Mouse (Mus musculus): ENCODE data around the gene Pbx2.
"Not testable (repeated sequence)": the region's sequence is repeated elsewhere in the genome, so short reads cannot be mapped to it uniquely, and the experiment has no call there.

Gene Pbx2

DNA sequence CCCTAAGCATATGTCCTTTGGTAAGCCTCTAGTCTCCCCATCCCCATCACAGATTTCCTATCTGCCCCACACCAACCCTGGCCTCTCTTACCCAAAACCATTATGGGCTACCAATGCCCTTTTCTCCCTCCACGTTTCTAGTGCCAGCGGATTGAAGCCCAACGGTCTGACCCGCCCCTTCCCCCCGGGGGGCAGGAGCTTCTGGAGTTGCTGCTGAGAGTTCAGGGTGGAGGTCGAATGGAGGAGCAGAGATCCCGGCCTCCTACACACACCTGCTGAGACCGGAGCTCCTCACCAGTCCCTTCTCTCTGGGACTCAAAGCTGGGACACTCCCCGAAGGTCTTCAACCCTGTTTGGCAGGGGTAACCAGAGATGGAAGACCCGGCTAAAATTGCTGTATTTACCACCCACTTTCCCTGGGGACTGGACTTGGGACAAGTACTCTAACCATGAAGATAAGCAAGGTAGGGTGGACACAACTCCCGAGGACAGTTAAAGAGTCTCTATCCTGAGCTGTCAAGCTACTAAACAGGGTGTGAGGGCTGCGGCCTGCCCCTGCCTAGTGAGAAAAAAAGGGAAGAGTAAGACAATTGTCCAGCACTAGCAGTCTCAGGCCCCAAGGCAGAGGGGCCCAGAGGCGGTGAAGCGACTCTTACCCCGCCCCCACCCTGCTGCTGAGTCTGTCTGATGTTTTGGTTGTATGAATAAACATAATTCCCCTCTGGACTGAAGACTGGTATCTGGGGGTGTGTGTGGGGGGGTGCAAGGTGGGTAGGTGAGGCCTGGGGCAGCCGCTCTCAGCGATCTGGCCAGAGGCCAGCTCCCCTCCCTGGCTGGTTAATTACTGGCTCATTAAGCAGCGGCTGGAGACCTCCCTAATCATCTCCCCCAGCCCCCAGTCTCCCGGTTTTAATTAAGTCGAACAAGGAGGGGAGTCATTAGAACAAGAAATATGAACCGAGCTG lies at the start of gene Pbx2:
Gene Pbx2 (plus strand): TSS at position 238 of the 965 bp plus-strand sequence.
- DNase-seq: peak; percentile 59

DNA sequence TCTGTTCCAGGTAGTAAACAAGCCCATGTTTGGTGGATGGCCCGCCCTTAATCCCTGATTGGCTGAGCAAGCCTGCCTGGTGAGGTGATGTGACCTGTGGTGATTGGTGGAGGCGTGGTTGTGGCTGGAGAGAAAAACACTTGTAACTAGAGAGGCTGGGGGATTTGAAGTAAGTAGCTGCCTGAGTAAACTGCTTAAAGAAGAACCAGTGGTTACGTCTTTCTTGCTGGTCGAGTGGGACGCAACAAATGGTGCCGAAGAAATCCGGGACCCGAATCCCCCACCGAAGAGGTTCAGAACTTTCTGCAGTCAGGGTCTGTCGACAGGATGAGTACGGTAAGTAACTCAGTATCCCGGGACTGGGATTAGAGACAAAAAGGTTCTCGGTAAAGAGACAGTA lies 47.5 kb upstream of the Pbx2 start:
- DNase-seq: not testable (repeated sequence)

DNA sequence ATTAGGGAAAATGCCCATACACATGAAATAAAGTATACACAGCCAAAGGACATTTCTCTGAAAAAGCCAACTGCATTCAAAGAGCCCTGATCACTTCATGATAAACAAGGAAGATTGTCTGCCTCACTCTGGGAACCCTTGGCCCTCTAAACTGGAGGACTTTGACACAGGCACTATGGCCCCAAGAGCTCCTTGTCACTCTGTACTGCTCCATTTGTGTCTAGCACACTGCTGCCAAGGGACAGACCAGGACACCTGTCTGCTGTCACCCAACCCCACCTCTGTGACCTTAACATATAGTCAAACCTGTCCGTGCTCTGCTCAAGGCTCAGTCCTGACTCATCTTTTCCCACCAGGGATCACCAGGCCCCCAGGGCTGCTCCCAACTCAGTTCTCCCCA lies 44.3 kb upstream of the Pbx2 start:
- no peak for DNase-seq

- no peak for DNase-seq
These were observed 43.5 kb upstream of the Pbx2 start for GRCm38 (mm10) chr17:34547601-34548000.

- no peak for DNase-seq
These were observed 41.9 kb upstream of the Pbx2 start for GRCm38 (mm10) chr17:34549156-34549555.

DNA sequence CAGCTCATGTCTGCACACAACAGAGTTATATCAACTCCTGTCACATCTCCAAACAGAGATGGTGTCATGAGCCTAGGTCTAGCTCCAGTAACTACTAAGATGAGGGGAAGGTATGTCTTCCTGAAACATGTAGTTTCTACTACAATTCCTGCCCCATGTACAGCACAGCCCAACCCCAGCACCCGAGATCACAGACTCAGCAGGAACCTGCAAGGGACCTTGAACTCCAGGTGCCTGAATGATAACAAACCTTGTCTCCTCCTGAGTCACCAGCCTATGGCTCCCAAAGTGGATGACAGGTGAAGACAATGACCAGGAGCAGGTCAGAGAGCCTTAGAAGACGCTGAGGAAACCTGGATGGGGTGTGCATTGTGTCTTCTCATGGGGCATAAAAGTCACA lies 41.2 kb upstream of the Pbx2 start:
- DNase-seq: no peak

GRCm38 (mm10) chr17:34555483-34555882 lies 35.6 kb upstream of the Pbx2 start:
- peak; percentile 91 for DNase-seq

- DNase-seq: no peak
These were observed 34.7 kb upstream of the Pbx2 start for GRCm38 (mm10) chr17:34556406-34556805.

DNA sequence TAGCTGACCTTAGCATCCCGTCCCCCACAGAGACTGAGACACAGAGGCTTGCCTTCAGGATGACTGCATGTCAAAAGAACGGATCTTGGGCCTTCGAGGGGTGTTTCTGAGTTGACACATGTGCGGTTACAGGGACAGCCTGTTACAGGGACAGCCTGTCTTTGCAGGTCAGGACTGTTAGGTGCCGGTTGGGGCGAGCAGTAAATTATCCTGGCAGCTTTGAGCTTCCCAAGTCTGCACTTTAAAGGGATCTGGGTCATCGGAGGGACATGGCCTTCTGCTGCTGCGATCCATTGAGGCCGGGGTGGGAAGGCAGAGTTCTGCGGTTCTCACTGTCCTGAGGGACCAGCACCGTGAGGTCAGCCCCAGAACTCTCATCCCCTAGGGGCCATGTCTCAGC lies 33.7 kb upstream of the Pbx2 start:
- no peak for DNase-seq

DNA sequence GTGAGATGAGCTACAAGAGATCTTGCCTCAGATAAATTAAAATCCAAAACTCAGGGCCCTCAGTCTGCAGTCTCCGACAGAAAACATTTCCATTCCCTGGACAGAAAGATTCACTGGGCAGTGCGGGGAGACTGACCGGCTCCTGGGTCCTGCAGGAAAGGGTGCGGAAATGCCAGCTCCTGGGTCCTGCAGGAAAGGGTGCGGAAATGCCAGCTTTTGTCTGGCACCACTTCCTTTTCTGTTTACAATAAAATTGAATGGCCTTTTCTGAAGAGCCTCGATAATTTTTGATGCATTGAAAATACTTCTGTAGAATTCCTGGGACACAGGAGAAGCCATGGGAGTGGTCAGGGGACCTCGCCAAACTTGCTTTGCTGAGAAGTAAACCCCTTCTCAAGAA lies 31.9 kb upstream of the Pbx2 start:
- no peak for DNase-seq

DNA sequence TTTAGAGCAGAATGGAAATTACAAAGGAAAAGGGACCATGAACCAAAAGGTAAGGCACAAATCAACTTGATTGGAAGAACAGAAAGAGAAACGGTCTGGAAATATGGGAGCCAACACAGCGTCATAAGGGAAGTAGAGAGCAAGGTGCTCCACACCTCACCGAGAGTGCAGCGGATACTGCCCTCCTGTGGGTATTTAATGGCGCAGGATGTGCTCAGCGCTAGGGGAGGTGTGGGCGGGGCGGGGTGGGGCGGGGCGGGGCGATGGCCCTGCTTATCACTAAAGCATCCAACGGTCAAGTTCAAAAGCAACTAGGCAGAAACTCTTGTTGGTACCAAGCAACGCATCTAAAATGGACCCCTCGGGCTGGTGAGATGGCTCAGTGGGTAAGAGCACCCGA lies 31.2 kb upstream of the Pbx2 start:
- no peak for DNase-seq

GRCm38 (mm10) chr17:34560438-34560837 lies 30.6 kb upstream of the Pbx2 start:
- DNase-seq: no peak

- no peak for DNase-seq
These were observed 29.9 kb upstream of the Pbx2 start for GRCm38 (mm10) chr17:34561200-34561599.

DNA sequence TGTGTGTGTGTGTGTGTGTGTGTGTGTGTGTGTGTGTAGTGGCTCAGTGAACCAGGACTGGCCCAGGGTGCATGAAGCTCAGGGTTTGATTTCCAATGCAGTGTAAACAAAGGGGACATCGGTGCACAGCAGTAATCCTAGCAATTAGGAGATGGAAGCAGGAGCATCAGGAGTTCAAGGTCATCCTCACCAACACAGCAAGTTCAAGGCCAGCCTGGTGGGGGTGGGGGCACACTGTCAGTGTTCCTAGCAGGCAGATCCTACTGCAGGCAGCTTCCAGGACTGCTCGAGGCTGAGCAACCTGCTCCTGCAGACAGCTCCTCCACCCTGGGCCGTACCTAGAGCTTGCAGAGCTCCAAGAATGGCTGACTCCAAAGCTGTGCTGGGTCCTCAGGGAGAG lies 28.5 kb upstream of the Pbx2 start:
- no peak for DNase-seq

DNA sequence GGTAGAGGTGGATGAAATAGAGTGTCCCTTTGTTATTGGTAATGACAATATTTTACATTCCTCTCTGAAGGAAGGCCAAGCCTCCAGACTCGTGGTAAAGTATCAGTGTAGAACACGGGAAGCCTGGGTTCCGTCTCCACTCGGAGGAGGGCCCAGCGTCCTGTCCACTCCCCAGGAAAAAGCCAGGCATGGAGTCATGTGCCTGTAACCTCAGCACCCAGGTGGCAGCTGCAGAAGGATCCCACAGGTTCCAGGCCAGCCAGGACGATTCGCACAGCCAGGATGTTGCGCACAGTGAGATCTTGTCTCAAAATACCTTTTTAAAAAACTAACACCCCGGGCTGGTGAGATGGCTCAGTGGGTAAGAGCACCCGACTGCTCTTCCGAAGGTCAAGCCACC lies 27.7 kb upstream of the Pbx2 start:
- no peak for DNase-seq

DNA sequence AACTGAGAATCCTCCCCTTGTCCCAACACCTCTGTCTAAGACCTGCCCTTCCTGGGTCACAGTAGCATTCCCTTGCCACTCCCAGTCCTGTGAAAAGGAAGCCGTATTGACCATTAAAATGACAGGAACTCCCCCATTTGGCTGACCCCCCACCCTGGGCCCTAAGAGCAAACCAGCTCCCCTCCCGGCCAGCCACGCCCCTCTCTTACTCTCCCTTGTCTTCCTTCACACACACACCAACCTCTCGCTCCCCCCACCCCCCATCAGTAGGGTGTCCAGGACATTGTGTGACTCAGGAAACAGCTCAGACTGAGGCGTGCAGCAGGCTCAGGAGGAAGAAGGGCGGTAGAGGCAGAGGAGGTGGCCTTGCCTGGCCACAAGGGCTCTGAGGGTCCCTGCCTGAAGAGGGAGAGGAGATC lies 27.1 kb upstream of the Pbx2 start, which contains the start of gene Notch4:
Gene Notch4 (plus strand): TSS at position 266 of the 419 bp plus-strand sequence.
- DNase-seq: peak; percentile 75

DNA sequence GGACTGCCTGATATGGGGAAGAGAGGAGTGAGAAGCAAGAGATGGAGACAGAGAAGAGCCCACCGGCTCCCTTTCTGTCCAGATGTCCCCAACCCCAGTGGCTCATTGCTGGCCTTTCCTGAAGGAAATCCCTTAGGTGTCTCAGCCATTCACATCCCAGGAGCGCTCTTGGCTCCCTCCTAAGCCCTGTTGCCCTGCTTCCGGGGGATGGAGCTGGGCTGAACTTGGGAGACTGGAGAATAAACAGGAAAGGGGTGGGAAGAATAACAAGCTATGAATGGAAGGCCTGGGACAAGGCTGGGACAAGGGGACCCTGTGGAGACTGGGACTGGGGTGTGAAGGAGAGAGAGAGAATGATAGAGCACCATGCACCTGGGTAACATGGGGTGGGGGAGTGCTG lies 26.3 kb upstream of the Pbx2 start:
- peak; percentile 74 for DNase-seq

DNA sequence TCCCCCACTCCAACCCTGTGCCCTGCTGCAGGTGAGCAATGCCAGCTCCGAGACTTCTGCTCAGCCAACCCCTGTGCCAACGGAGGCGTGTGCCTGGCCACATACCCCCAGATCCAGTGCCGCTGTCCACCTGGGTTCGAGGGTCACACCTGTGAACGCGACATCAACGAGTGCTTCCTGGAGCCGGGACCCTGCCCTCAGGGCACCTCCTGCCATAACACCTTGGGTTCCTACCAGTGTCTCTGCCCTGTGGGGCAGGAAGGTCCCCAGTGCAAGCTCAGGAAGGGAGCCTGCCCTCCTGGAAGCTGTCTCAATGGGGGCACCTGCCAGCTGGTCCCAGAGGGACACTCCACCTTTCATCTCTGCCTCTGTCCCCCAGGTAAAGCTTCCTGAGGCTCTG lies 23.8 kb upstream of the Pbx2 start:
- DNase-seq: peak; percentile 30

GRCm38 (mm10) chr17:34568421-34568820 lies 22.6 kb upstream of the Pbx2 start:
- no peak for DNase-seq

DNA sequence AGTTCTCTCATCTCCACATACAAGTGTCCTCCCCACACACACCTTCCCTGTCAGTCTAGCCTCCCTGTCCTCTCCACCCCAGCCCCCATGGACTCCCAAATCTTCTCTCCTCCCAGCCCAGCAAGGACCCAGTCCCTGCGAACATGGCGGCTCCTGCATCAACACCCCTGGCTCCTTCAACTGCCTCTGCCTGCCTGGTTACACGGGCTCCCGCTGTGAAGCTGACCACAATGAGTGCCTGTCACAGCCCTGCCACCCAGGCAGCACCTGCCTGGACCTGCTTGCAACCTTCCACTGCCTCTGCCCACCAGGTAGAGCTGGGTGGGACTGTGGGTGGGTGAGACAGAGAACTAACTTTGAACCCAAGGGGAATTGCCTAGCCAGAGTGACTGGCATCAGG lies 21.1 kb upstream of the Pbx2 start:
- DNase-seq: no peak

DNA sequence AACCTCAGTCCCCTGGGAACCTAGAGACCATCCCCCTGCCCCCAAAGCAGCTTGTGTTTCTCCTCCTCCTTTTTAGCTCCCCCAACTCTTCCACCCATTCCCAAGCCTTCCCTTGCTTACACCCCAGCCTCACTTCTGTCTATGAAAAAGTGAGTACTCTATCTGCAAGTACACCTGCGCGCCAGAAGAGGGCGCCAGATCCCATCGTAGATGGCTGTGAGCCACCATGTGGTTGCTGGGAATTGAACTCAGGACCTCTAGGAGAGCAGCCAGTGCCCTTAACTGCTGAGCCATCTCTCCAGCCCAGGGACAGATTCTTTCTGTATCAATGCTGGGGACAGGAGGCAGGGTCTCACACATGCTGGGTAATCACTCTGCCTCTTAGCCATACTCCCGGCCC lies 19.2 kb upstream of the Pbx2 start:
- DNase-seq: no peak

GRCm38 (mm10) chr17:34572361-34572760 lies 18.7 kb upstream of the Pbx2 start:
- DNase-seq: peak; percentile 32

DNA sequence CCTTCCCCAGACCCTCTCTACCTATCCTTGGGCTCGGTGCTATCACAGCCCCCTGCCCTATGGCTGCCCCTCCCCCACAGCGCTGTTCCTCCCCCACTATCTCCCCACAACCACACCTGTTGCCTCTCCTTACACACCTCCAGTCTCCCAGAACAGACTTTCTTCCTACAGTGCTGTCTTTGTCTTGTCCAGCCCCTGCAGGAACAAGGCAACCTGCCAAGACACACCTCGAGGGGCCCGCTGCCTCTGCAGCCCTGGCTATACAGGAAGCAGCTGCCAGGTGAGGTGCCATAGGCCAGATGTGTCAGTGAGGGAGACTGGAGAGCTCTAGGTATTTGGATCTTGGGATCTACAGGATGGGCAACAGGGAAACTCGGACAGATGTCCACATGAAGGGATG lies 14.5 kb upstream of the Pbx2 start:
- DNase-seq: no peak

GRCm38 (mm10) chr17:34578070-34578469 lies 13.0 kb upstream of the Pbx2 start:
- DNase-seq: no peak

DNA sequence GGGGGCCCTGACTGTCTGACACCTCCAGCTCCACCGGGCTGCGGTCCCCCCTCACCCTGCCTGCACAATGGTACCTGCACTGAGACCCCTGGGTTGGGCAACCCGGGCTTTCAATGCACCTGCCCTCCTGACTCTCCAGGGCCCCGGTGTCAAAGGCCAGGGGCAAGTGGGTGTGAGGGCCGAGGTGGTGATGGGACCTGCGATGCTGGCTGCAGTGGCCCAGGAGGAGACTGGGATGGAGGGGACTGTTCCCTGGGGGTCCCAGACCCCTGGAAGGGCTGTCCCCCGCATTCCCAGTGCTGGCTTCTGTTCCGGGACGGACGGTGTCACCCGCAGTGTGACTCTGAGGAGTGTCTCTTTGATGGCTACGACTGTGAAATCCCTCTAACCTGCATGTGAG lies 8.5 kb upstream of the Pbx2 start:
- no peak for DNase-seq

Measured in kidney, postnatal 10 days (tissue).